In the genomic region with DNA sequence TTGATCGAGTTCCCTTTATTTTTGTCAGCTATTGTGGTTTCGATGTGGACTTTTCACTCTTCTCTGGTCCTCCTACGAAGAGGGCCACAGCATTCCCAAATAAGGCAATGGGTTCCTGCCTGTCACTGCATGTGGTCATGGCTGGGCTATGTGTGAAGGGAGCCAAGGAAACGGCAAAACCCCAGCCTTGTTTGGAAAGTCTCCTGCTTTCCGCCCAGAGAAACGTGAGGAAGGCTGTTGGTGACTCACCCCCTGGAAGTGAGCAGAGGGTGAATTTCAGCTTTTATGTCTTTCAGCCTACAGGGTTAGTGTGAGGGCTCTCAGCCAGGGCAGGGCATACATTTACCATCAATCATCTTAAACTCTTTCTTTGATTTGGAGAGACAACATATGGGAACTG, we compare ENCODE assay signal across 8 mouse cellular contexts.
DNase-seq lines count a peak whose midpoint lies in the region; ATAC-seq lines count a peak whose summit lies in the region.

No protein-coding gene starts in this region.

- ATAC-seq in heart, embryonic 11.5 days (replicated peaks; ENCODE audit: insufficient number of reproducible peaks, low FRiP score, low TSS enrichment) = peak; percentile 35; the same call in 1 of the 2 replicates
- ATAC-seq in kidney, embryonic 14.5 days (ENCODE audit: low FRiP score, low TSS enrichment) = peak; percentile 73
- 0 out of 2 replicates have a peak, but pooled peaks have one; percentile 30 for ATAC-seq in liver, embryonic 16.5 days (ENCODE audit: low read depth)

- no peak overlapping the region for H3K27ac ChIP-seq in heart, embryonic 11.5 days (ENCODE audit: low read depth, low read length)
- H3K27ac ChIP-seq in kidney, embryonic 14.5 days (ENCODE audit: low read depth, low read length) = no peak overlapping the region; the same call in 1 of the 2 replicates
- no peak overlapping the region for H3K27ac ChIP-seq in liver, embryonic 16.5 days (ENCODE audit: low read length)

- H3K36me3 ChIP-seq in heart, embryonic 11.5 days (ENCODE audit: control insufficient read depth, insufficient read depth, low read length) = no peaks in the 10 kb centered on the region
- H3K36me3 ChIP-seq in kidney, embryonic 14.5 days (ENCODE audit: control insufficient read depth, insufficient read depth, low read length) = no peaks in the 10 kb centered on the region
- H3K36me3 ChIP-seq in liver, embryonic 16.5 days (ENCODE audit: control insufficient read depth, insufficient read depth) = no peaks in the 10 kb centered on the region

- H3K4me1 ChIP-seq in heart, embryonic 11.5 days (ENCODE audit: control insufficient read depth, insufficient read depth, low read length) = peaks cover 4% of the 10 kb centered on the region; the same call in 1 of the 2 replicates
- no peaks in the 10 kb centered on the region for H3K4me1 ChIP-seq in kidney, embryonic 14.5 days (ENCODE audit: control insufficient read depth, insufficient read depth, low read length)
- no peaks in the 10 kb centered on the region for H3K4me1 ChIP-seq in liver, embryonic 16.5 days (ENCODE audit: control insufficient read depth, low read depth, low read length)

- WGBS in heart, embryonic 11.5 days (ENCODE audit: insufficient replicate concordance) = 34% methylated on average over 6 of the region's 6 CpGs
- WGBS in kidney, embryonic 14.5 days = 44% methylated on average over 6 of the region's 6 CpGs
- 36% methylated on average over 6 of the region's 6 CpGs for WGBS in liver, embryonic 16.5 days (ENCODE audit: insufficient replicate concordance)

- no peaks in the 10 kb centered on the region; the same call in 1 of the 2 replicates for H3K27me3 ChIP-seq in heart, embryonic 11.5 days (ENCODE audit: control insufficient read depth, insufficient read depth, low read length)
- H3K27me3 ChIP-seq in kidney, embryonic 14.5 days (ENCODE audit: control insufficient read depth, insufficient read depth, low read length) = no peaks in the 10 kb centered on the region
- no peaks in the 10 kb centered on the region; the same call in 1 of the 2 replicates for H3K27me3 ChIP-seq in liver, embryonic 16.5 days (ENCODE audit: control insufficient read depth, insufficient read depth, low read depth, low read length)

- no peak overlapping the region for H3K4me2 ChIP-seq in heart, embryonic 11.5 days
- H3K4me2 ChIP-seq in kidney, embryonic 14.5 days (replicated peaks; ENCODE audit: low read depth, low read length) = no peak overlapping the region
- H3K4me2 ChIP-seq in liver, embryonic 16.5 days (ENCODE audit: low read depth, low read length) = no peak overlapping the region

- no peak overlapping the region for H3K9ac ChIP-seq in heart, embryonic 11.5 days (ENCODE audit: low read depth, low read length)
- no peak overlapping the region for H3K9ac ChIP-seq in kidney, embryonic 14.5 days (ENCODE audit: low read depth, low read length)
- no peak overlapping the region for H3K9ac ChIP-seq in liver, embryonic 16.5 days (ENCODE audit: low read depth, low read length)

- no peaks in the 10 kb centered on the region for H3K9me3 ChIP-seq in heart, embryonic 11.5 days (replicated peaks; ENCODE audit: control insufficient read depth, low read length)
- no peaks in the 10 kb centered on the region for H3K9me3 ChIP-seq in kidney, embryonic 14.5 days (ENCODE audit: control insufficient read depth, low read length)
- no peaks in the 10 kb centered on the region for H3K9me3 ChIP-seq in liver, embryonic 16.5 days (replicated peaks; ENCODE audit: control insufficient read depth, low read length)

- DNase-seq in 3T3-L1 (ENCODE audit: low read depth, low spot score) = peak; percentile 93
- peak; percentile 77 for DNase-seq in adrenal gland, postnatal 14 days
- DNase-seq in fat pad, adult 2 months (ENCODE audit: extremely low read depth, low read depth, low spot score) = peak; percentile 14
- DNase-seq in naive thymus-derived CD4-positive, alpha-beta T cell, adult 2 months (ENCODE audit: low read depth) = peak; percentile 45
- DNase-seq in thymus, postnatal 36 days = peak; percentile 10 to 18

- H3K4me3 ChIP-seq in heart, embryonic 11.5 days (ENCODE audit: low read depth, low read length) = no peak overlapping the region
- H3K4me3 ChIP-seq in kidney, embryonic 14.5 days (ENCODE audit: low read length) = no peak overlapping the region
- H3K4me3 ChIP-seq in liver, embryonic 16.5 days (ENCODE audit: low read depth, low read length) = no peak overlapping the region

Comparison
In these comparisons a context has a peak if more than half of its experiments do, and no peak if none do; other contexts are left out.
1. DNase-seq: peak in every context shown above with its lines; median percentile 93 in 3T3-L1; 77 in adrenal gland, postnatal 14 days; 45 in naive thymus-derived CD4-positive, alpha-beta T cell, adult 2 months; 14 in fat pad, adult 2 months; 14 in thymus, postnatal 36 days.